Comparison of ENCODE assay signal across 16 mouse cellular contexts in genomic region chr13:13581988-13582387, GRCm38 (mm10).
"Had no signal": no experiment of that assay in that cellular context is flagged by ENCODE, and none has a peak within 500 bp of the region (broad histone marks: within the 10 kb centered on the region; RNA-seq: fewer than 3 reads in every experiment).

No protein-coding gene starts in this region.

- H3K4me3 ChIP-seq: limb, embryonic 13.5 days; midbrain, embryonic 13.5 days; myocyte; neural tube, embryonic 12.5 days had no signal

- H3K4me1 ChIP-seq: limb, embryonic 13.5 days; midbrain, embryonic 13.5 days; neural tube, embryonic 12.5 days had no signal

- H3K27ac ChIP-seq: kidney, postnatal 0 days; limb, embryonic 13.5 days; liver, embryonic 14.5 days; midbrain, embryonic 13.5 days; neural tube, embryonic 12.5 days had no signal

- DNase-seq: kidney, adult 11 months; kidney, adult 9 months; kidney, postnatal 36 days; layer of hippocampus, adult 9-11 months; layer of hippocampus, postnatal 36 days; left cerebral cortex, postnatal 4 days; lung, adult 18-20 months; lung, postnatal 36 days; right cerebral cortex, postnatal 25 days; thymus, postnatal 4 days had no signal

- ATAC-seq: midbrain, embryonic 13.5 days had no signal
